Mouse (Mus musculus) embryonic facial prominence, embryonic 13.5 days (tissue): ENCODE data around the gene Rdh16. TPM values are rescaled to one million over a fixed set of nuclear protein-coding genes. Genes with fewer than 3 reads are reported as not detected.
"Not testable (repeated sequence)": the region's sequence is repeated elsewhere in the genome, so short reads cannot be mapped to it uniquely, and the experiment has no call there.

Experiments used
- ATAC-seq: fragments of 200-750 bp; cut with Nextera tagmentation; 2 replicates; pipeline ENCODE4 v1.8.0; 2017; ENCODE audit warnings: low read depth; ENCODE audit not compliant: insufficient number of reproducible peaks, insufficient read depth, low FRiP score, low TSS enrichment
- H3K27ac ChIP-seq: fragments of 300-500 bp; sonication (generic); 2 replicates; pipeline ENCODE4 v1.5.1; 2015; ENCODE audit warnings: moderate library complexity, mild to moderate bottlenecking, inconsistent platforms
- H3K27me3 ChIP-seq: fragments of 300-500 bp; sonication (generic); 2 replicates; pipeline ENCODE4 v1.6.1; 2015; ENCODE audit warnings: mild to moderate bottlenecking, inconsistent platforms
- H3K36me3 ChIP-seq: fragments of 300-500 bp; sonication (generic); 2 replicates; pipeline ENCODE4 v1.6.1; 2015; ENCODE audit warnings: mild to moderate bottlenecking, inconsistent platforms
- H3K4me1 ChIP-seq: fragments of 300-500 bp; sonication (generic); 2 replicates; pipeline ENCODE4 v1.6.1; 2015; ENCODE audit warnings: inconsistent platforms
- H3K4me2 ChIP-seq: fragments of 300-500 bp; sonication (generic); 2 replicates; pipeline ENCODE4 v1.6.1; 2015; ENCODE audit warnings: moderate library complexity, mild to moderate bottlenecking, inconsistent platforms
- H3K4me3 ChIP-seq: fragments of 300-500 bp; sonication (generic); 2 replicates; pipeline ENCODE4 v1.5.1; 2015; ENCODE audit warnings: mild to moderate bottlenecking, inconsistent platforms
- H3K9ac ChIP-seq: fragments of 300-500 bp; sonication (generic); 2 replicates; pipeline ENCODE4 v1.6.1; 2015; ENCODE audit warnings: mild to moderate bottlenecking, inconsistent platforms
- H3K9me3 ChIP-seq: fragments of 300-500 bp; sonication (generic); 2 replicates; pipeline ENCODE4 v1.6.1; 2016; ENCODE audit warnings: inconsistent platforms
- WGBS: fragments of 180-500 bp; shearing (Covaris S2); methylation state at CpG from one replicate; pipeline ENCODE4 v1.1.7; 2015; ENCODE audit warnings: mixed read lengths; 5-methylcytosine and 5-hydroxymethylcytosine counted together
- polyA plus RNA-seq: library from polyadenylated mRNA; unstranded; fragments of >200 nt; fragmentation: Nextera tagmentation; extraction: Ambion mirVana; gene quantifications from 2 replicates; pipeline ENCODE4 v1.2.1, GENCODE M21; 2015

Gene Rdh16
- not detected in 2 replicates for polyA plus RNA-seq

DNA sequence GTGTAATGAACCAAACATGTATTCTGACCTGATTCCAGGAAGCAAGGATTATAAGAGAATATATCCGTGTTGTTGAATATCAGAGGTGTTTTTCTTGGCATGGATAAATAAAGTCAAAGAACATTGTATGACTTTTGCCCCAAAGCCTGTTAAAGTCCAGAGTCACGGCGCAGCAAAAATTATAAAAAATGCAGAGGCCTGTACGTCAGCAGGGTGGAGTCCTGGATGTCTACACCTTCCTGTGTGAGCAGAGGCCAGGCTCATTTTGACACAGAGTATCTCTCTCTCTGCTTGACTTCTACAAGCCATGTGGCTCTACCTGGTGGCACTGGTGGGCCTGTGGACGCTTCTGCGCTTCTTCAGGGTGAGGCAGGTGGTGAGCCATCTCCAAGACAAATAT lies at the start of gene Rdh16:
Gene Rdh16, plus strand, starts transcription at position 262 of the 400 bp plus-strand sequence.
- no peak within 1 kb of the TSS for H3K27ac ChIP-seq
- H3K4me1 ChIP-seq: no peaks in the 10 kb centered on the region
- ATAC-seq: no peak
- WGBS: 83% methylated on average over 6 of the region's 6 CpGs
- no peaks in the 10 kb centered on the region for H3K27me3 ChIP-seq
- no peaks in the 10 kb centered on the region for H3K9me3 ChIP-seq
- H3K4me3 ChIP-seq: no peak within 1 kb of the TSS
- no peak within 1 kb of the TSS for H3K9ac ChIP-seq
- H3K4me2 ChIP-seq: no peak within 1 kb of the TSS
- H3K36me3 ChIP-seq: no peaks in the 10 kb centered on the region

DNA sequence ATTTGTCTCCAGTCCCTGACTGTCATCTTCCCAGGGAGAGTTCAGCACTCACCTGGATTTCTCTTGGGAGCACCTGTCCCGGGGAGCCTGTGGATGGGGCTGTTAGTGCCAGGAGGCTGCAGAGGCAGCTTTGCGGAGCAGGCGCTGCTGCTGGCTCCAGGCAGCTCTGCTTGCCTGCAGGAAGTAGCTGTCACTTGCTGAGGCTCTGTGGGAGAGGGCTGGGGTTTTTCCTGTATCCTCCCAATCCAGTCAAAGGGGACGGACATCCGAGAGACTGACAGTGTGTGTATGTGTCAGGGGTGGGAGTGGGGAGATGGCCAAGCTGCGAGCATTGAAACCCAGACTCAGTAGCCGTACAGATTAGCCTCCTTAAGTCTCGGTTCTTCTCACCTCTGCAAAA lies 49.4 kb upstream of the Rdh16 start, which contains the start of gene Gpr182:
Gene Gpr182, minus strand, starts transcription at position 185 of the 400 bp plus-strand sequence.
- Histone ChIP-seq H3K27ac (no peak within 1 kb of the TSS), H3K4me1 (peaks cover 11% of the 10 kb centered on the region), H3K9ac (no peak within 1 kb of the TSS), H3K4me2 (peak within 1 kb of the TSS; percentile 41; the same call in 1 of the 2 replicates), H3K27me3 (no peaks in the 10 kb centered on the region), H3K36me3 (peaks cover 16% of the 10 kb centered on the region), H3K4me3 (no peak within 1 kb of the TSS), H3K9me3 (no peaks in the 10 kb centered on the region)
- WGBS: 45% methylated on average over 8 of the region's 8 CpGs
- ATAC-seq: no peak

DNA sequence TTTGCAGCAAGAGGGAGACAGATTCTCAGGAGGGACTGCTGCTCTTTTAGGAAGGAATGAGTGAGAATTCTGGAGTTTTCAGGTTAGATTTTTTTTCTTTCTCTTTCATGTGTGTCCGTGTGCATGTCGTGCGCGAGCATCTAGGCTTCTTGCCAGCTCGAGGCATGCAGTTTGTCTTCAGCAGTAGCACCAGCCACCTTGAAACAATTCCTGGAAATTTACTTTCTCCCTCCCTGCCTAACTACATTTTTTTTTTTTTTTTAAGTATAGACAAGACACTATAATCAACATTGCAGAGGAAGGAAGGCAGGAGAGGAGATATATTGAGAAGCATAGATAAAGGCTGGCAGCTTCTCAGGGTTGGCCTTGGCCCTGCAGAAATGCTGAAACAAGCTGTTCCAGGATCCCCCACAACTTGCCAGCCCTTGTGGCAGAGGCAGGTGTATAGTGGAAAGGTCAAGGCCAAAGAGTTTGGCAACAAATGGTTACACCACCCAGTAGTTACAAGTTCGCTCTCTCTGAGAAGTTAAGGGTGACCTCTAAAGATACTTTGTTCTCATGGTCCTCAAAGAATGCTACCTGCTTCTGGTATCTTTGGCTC lies 46.3 kb upstream of the Rdh16 start:
- no peak for ATAC-seq
- WGBS: 61% methylated on average over 6 of the region's 6 CpGs

DNA sequence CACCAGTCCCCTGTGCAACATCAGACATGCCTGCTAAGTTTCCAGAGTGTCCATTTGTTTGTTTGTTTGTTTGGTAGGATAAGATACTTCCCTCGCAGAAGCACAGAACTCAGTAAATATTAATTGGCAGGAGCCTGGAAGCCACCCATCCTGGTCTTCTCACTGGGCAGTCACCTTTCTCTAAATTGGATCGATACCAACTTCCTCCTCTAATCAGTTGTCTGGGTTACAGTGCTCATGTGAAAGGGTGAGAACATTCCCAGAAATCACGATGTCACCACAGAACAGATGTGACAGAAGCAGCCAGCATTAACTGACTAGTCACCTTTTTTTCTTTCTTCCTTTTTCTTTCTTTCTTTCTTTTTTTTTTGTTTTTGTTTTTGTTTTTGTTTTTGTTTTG lies 45.7 kb upstream of the Rdh16 start:
- no peak overlapping the region for H3K4me3 ChIP-seq
- WGBS: 77% methylated on average over 3 of the region's 3 CpGs
- no peak overlapping the region for H3K9ac ChIP-seq
- no peak overlapping the region for H3K27ac ChIP-seq
- no peaks in the 10 kb centered on the region for H3K4me1 ChIP-seq
- H3K9me3 ChIP-seq: no peaks in the 10 kb centered on the region
- no peak overlapping the region for H3K4me2 ChIP-seq
- H3K36me3 ChIP-seq: no peaks in the 10 kb centered on the region
- ATAC-seq: no peak
- H3K27me3 ChIP-seq: no peaks in the 10 kb centered on the region

More for the DNA sequence above, 46.3 kb upstream of the Rdh16 start:
- Histone ChIP-seq H3K9me3 (no peaks in the 10 kb centered on the region), H3K9ac (no peak overlapping the region), H3K4me1 (no peaks in the 10 kb centered on the region), H3K36me3 (no peaks in the 10 kb centered on the region), H3K4me2 (no peak overlapping the region), H3K4me3 (no peak overlapping the region), H3K27ac (no peak overlapping the region), H3K27me3 (no peaks in the 10 kb centered on the region)

DNA sequence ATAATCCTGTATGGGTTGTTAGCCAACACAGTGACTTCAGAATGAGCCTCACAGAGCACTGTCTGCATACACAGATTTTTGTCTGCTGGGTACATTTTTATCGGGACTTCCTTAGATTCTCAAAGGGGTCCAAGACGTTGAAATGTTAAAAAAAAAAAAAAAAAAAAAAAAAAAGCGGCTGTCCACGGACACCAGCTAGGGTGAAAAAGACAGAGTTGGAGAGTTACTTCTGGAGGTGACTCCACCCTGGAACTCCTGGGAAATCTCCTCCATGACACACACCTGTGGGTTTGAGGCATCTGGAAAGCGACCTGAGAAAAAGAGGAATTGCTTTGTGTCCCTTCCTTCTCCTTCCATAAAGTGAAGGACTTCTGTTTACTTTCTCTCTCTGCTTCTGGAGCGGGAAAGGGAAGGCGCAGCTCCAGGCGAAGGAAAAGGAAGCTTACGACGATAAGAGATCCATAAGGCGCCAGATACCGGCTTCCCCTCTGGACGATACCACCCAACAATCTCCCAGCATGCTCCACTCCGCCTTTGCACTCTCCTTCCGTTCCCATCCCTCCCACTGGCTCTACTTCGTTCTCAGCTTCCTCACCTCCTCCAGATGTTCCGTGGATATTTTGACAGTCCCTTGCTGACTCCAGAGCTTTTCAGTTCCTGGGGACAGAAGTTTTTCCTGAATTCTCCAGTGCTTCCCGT lies 45.0 kb upstream of the Rdh16 start:
- no peak for ATAC-seq
- no peaks in the 10 kb centered on the region for H3K4me1 ChIP-seq
- H3K9me3 ChIP-seq: no peaks in the 10 kb centered on the region
- no peak overlapping the region for H3K27ac ChIP-seq
- 41% methylated on average over 18 of the region's 18 CpGs for WGBS
- H3K27me3 ChIP-seq: no peaks in the 10 kb centered on the region
- no peaks in the 10 kb centered on the region for H3K36me3 ChIP-seq
- peak overlapping the region; percentile 10; the same call in 1 of the 2 replicates for H3K4me3 ChIP-seq
- H3K9ac ChIP-seq: peak overlapping the region; percentile 27; the same call in 1 of the 2 replicates
- H3K4me2 ChIP-seq: peak overlapping the region; percentile 51

DNA sequence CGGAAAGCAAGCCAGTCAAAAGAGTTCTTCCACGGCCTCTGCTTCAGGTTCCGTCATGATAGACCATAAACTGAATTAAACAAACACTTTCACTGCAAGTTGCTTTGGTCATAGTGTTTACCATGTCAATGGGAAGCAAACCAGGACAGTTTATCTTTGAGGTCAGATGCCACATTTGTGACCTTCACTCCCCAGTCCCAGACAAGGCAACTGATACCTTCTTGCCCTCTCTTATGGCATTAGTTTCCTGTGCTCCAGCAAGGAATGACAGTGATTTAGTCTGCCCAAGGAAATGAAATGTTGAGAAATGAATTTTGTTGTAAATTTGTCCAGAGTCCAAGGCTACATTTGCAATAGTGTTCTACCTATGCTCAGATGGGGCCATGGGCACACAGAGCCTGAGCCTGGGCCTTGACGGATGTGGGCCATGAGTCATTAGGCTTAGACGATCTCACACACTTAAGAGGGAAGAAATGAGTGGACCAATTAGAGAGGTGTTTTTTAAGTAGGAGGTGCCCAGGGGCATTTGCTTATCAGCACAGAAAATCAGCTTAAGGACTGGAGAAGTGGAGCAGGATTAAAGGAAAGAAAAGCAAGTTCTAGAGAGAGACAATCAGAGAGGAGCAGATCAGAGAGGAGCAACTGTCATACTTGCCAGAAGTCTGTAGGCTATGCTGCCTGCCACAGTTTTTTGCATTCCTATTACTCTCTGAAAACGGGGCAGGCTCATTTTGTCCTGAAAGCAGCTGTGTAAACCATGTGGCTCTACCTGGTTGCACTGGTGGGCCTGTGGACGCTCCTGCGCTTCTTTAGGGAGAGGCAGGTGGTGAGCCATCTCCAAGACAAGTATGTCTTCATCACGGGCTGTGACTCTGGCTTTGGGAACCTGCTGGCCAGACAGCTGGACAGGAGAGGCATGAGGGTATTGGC lies 41.5 kb upstream of the Rdh16 start, which contains the start of the genes Rdh1 and Rdh16f1:
Gene Rdh1, plus strand, starts transcription at position 541 of the 930 bp plus-strand sequence.
Gene Rdh16f1, plus strand, starts transcription at position 607 of the 930 bp plus-strand sequence.
- no peak within 1 kb of the TSS for H3K4me2 ChIP-seq
- WGBS: 64% methylated on average over 9 of the region's 9 CpGs
- no peak for ATAC-seq
- H3K9ac ChIP-seq: no peak within 1 kb of the TSS
- H3K9me3 ChIP-seq: no peaks in the 10 kb centered on the region
- H3K27me3 ChIP-seq: no peaks in the 10 kb centered on the region
- H3K27ac ChIP-seq: no peak within 1 kb of the TSS
- no peak within 1 kb of the TSS for H3K4me3 ChIP-seq
- no peaks in the 10 kb centered on the region for H3K36me3 ChIP-seq
- no peaks in the 10 kb centered on the region for H3K4me1 ChIP-seq

DNA sequence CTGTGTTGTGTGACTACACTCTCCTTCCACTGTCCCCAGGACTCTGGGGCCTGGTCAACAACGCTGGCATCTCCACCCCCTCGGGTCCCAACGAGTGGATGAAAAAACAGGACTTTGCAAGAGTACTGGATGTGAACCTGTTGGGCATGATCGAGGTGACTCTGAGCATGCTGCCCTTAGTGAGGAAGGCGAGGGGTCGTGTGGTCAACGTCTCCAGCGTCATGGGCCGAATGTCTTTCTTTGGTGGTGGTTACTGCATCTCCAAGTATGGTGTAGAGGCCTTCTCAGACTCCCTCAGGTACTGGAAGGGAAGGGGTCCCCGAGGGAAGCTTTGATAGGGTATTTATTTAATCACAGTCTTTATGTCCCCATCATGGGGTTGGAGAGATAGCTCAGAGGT lies 38.0 kb upstream of the Rdh16 start:
- H3K9me3 ChIP-seq, H3K9ac ChIP-seq, ATAC-seq, H3K4me3 ChIP-seq, H3K4me2 ChIP-seq, H3K36me3 ChIP-seq, H3K27me3 ChIP-seq, H3K27ac ChIP-seq, H3K4me1 ChIP-seq: not testable (repeated sequence)
- 91% methylated on average over 10 of the region's 10 CpGs for WGBS

DNA sequence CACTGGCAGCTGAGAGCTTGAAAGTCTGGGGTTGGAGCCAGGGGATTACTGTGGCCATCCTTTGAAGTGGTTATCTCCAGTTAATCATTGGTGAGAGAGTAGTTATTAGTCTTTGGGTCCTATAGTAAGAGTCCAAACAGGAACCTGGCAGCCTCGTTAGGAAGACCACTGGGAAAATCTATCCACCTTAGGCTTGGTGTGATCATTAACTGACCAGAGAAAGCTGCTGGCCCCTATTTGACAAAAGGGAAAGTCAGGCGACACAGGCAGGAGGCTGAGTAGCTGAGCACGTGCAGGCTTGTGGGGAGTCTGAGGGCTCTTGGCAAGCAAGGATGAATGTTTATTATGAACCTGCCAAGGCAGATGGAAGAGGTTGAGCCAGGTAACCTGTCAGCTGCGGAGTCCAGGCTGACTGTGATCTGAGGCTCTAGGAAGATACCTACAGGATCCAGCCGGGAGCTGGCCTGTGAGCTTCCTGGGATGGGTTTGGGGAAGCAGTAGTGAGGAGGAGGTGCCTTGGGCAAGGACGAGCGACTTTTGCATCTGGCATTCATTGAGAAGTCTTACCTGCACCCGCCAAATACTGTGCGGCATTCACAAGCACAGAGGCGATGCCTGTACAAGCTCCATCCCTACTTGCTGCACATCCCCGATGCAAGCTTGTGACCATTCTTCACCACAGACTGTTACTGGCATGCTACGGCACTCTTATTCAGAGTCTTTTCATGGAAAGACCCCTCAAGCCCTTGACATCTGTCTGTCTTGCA lies 36.9 kb upstream of the Rdh16 start:
- H3K27ac ChIP-seq: no peak overlapping the region
- no peak overlapping the region for H3K4me2 ChIP-seq
- no peak overlapping the region for H3K9ac ChIP-seq
- no peak for ATAC-seq
- no peaks in the 10 kb centered on the region for H3K36me3 ChIP-seq
- no peak overlapping the region for H3K4me3 ChIP-seq
- no peaks in the 10 kb centered on the region for H3K4me1 ChIP-seq
- no peaks in the 10 kb centered on the region for H3K9me3 ChIP-seq
- no peaks in the 10 kb centered on the region for H3K27me3 ChIP-seq
- 61% methylated on average over 12 of the region's 12 CpGs for WGBS

DNA sequence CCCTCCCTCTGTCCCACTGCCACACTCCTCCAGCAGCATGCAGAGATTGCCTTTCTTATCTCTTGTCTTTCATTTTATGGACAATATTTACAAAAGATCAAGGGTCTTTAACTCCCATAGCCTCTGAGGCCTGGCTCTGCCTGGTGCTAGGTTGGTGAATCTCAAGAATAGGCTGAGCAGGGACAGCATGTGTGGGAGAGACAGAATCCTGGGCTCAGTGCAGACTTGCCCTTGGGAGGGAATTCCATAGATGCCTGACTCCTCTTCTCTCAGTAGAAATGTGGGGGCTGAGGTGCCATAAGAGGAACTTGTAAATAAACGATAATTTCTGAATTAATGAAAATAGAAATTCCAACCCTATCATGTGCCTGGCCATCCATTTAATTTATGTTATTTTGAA lies 34.4 kb upstream of the Rdh16 start:
- Histone ChIP-seq H3K4me1 (no peaks in the 10 kb centered on the region), H3K27me3 (no peaks in the 10 kb centered on the region), H3K9ac (no peak overlapping the region), H3K27ac (no peak overlapping the region), H3K36me3 (no peaks in the 10 kb centered on the region), H3K4me3 (no peak overlapping the region), H3K4me2 (no peak overlapping the region), H3K9me3 (no peaks in the 10 kb centered on the region)
- no peak for ATAC-seq
- 72% methylated on average over 1 of the region's 1 CpGs for WGBS

DNA sequence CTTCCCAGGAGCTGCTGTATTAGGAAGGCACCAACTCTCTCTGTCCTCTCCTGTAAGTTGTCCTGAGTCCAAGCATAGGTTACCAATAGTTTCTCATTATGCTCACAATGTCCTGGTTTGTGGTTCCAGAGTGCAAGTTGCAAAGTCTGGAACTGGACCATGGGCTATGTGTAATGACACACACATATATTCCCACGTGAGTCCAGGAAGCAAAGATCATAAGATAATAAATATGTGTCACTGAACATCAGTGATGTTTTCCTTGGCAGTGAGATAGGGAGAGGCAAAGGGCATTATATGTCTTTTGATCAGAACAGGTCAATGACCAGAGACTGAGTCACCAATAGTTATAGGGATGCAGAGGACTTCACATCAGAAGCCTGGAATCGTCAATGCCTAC lies 24.9 kb upstream of the Rdh16 start, which contains the start of gene Rdh9:
Gene Rdh9, plus strand, starts transcription at position 376 of the 400 bp plus-strand sequence.
- Histone ChIP-seq H3K36me3 (no peaks in the 10 kb centered on the region), H3K9ac (no peak within 1 kb of the TSS), H3K4me1 (no peaks in the 10 kb centered on the region), H3K4me3 (no peak within 1 kb of the TSS), H3K27me3 (no peaks in the 10 kb centered on the region), H3K9me3 (no peaks in the 10 kb centered on the region), H3K27ac (no peak within 1 kb of the TSS), H3K4me2 (no peak within 1 kb of the TSS)
- 81% methylated on average over 2 of the region's 2 CpGs for WGBS
- ATAC-seq: no peak

DNA sequence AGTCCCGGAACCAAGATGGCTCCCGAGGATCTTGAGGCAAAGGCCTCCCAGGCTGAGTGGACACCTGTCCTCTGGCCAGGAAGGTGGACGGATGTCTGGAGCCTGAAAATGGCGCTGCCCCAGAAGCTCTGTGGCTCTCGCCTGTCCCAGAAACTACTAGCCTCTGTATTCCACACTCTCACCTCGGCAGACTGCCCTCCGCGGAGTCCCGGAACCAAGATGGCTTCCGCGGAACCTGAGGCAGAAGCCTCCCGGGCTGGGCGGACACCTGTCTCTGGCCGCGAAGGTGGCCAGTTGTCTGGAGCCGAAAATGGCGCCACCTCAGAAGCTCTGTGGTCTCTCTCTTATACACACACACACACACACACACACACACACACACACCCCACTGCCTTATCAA lies 18.6 kb upstream of the Rdh16 start:
- not testable (repeated sequence) for H3K4me3 ChIP-seq, ATAC-seq, H3K9me3 ChIP-seq, H3K36me3 ChIP-seq, H3K27me3 ChIP-seq, H3K4me2 ChIP-seq, H3K27ac ChIP-seq, H3K4me1 ChIP-seq, H3K9ac ChIP-seq
- whole genome bisulfite sequencing: 93% methylated on average over 17 of the region's 17 CpGs
